Mouse (Mus musculus): ENCODE results near the gene Spsb2.

DNA sequence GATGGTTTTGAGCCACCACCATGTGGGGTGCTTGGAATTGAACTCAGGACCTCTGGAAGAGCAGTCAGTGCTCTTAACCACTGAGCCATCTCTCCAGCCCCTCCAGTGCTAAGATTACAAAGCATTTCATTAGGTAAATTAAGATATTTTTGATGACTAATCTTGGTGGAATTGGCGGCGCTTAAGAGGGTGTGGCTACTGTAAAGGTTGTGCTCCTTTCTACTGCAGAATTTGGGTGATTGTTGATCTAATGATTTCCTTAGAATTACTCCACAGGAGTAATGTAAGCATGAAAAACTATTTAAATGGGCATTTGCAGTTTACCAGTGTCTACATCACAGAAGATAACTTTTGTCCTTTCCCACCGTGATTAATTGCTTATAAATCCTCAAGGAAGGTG lies 4.1 kb upstream of the Spsb2 start:
- TF ChIP-seq CTCF (IDR thresholded peaks at IDR 0.05; ENCODE audit: insufficient read depth, low read length): no peak
- TF ChIP-seq POLR2A (IDR thresholded peaks at IDR 0.05; ENCODE audit: borderline replicate concordance, extremely low read depth, low read depth, low read length): no peak

Data from lung, adult 2 months (tissue).